Mouse (Mus musculus) MEL (cell line): ENCODE results near the gene Slc35b4. TPM values are rescaled to one million over a fixed set of nuclear protein-coding genes. Genes with fewer than 3 reads are reported as not detected.

Source experiments
- DNase-seq: peaks from one replicate; pipeline ENCODE4 v3.0.0; 2011; ENCODE audit warnings: low read depth, low spot score
- H3K27ac ChIP-seq: 2 replicates; pipeline ENCODE4 v1.5.1; 2012; ENCODE audit warnings: low read depth, mild to moderate bottlenecking, control low read depth, low read length, moderate library complexity; ENCODE audit not compliant: control insufficient read depth
- H3K27me3 ChIP-seq, 2 experiments: fragments of 150-350 bp in 1 of 2; sonication (generic) in 1 of 2; 2 replicates each; pipeline ENCODE4 v1.6.1; 2012; ENCODE audit warnings: low read length in 2 of 2, mild to moderate bottlenecking in 2 of 2, improper control_type of control experiment in 1 of 2, moderate library complexity in 1 of 2; ENCODE audit not compliant: insufficient read depth in 2 of 2, control insufficient read depth in 1 of 2
- H3K36me3 ChIP-seq, 2 experiments: 2 replicates each; pipeline ENCODE4 v1.6.1; 2012 to 2014; ENCODE audit warnings: low read length in 2 of 2, improper control_type of control experiment in 1 of 2, inconsistent platforms in 1 of 2, mild to moderate bottlenecking in 1 of 2; ENCODE audit not compliant: insufficient read depth in 2 of 2, control insufficient read depth in 1 of 2
- H3K4me1 ChIP-seq, 2 experiments: fragments of 150-350 bp in 1 of 2; sonication (generic) in 1 of 2; 2 replicates each; pipeline ENCODE4 v1.6.1; 2012; ENCODE audit warnings: low read length in 2 of 2, improper control_type of control experiment in 1 of 2, mild to moderate bottlenecking in 1 of 2; ENCODE audit not compliant: insufficient read depth in 2 of 2, control insufficient read depth in 1 of 2
- H3K4me3 ChIP-seq, 2 experiments: fragments of 150-350 bp in 1 of 2; sonication (generic) in 1 of 2; 2 replicates each; pipeline ENCODE4 v1.5.1; 2012; ENCODE audit warnings: low read depth in 2 of 2, low read length in 2 of 2, mild to moderate bottlenecking in 2 of 2, moderate library complexity in 2 of 2, control low read depth in 1 of 2, improper control_type of control experiment in 1 of 2; ENCODE audit not compliant: control insufficient read depth in 1 of 2, insufficient read depth in 1 of 2
- H3K79me2 ChIP-seq: 2 replicates; pipeline ENCODE4 v1.6.1; 2012; ENCODE audit warnings: mild to moderate bottlenecking, low read length, moderate library complexity; ENCODE audit not compliant: control insufficient read depth, poor library complexity, insufficient read depth
- H3K9ac ChIP-seq: 2 replicates; pipeline ENCODE4 v1.6.1; 2012; ENCODE audit warnings: low read depth, mild to moderate bottlenecking, control low read depth, low read length, moderate library complexity; ENCODE audit not compliant: control insufficient read depth, poor library complexity, severe bottlenecking
- H3K9me3 ChIP-seq: fragments of 150-350 bp; sonication (generic); replicated peaks from 2 replicates; pipeline ENCODE4 v1.6.1; 2012; ENCODE audit warnings: mild to moderate bottlenecking, low read length, improper control_type of control experiment, moderate library complexity; ENCODE audit not compliant: insufficient read depth
- BHLHE40 ChIP-seq: IDR thresholded peaks from 2 replicates; pipeline ENCODE4 v1.6.1; 2012; ENCODE audit warnings: low read depth, mild to moderate bottlenecking, inconsistent platforms, low read length, improper control_type of control experiment, borderline replicate concordance
- CHD2 ChIP-seq: IDR thresholded peaks from 2 replicates; pipeline ENCODE4 v1.6.1; 2011; ENCODE audit warnings: low read length, improper control_type of control experiment
- CTCF ChIP-seq, 3 experiments: IDR thresholded peaks in 2 of 3; conservative IDR thresholded peaks in 1 of 3; 2 replicates each; pipeline ENCODE4 v1.5.1; 2011 to 2012; ENCODE audit warnings: low read length in 3 of 3, low read depth in 2 of 3, mild to moderate bottlenecking in 2 of 3, improper control_type of control experiment in 1 of 3, inconsistent platforms in 1 of 3, mixed read lengths in 1 of 3, moderate library complexity in 1 of 3; ENCODE audit not compliant: control insufficient read depth in 1 of 3, insufficient read depth in 1 of 3, poor library complexity in 1 of 3, severe bottlenecking in 1 of 3
- ELF1 ChIP-seq: IDR thresholded peaks from 2 replicates; pipeline ENCODE4 v1.6.1; 2014; ENCODE audit warnings: low read depth, mild to moderate bottlenecking, inconsistent platforms, low read length, improper control_type of control experiment, moderate library complexity
- HCFC1 ChIP-seq: IDR thresholded peaks from 2 replicates; pipeline ENCODE4 v1.6.1; 2012; ENCODE audit warnings: low read depth, mild to moderate bottlenecking, inconsistent platforms, low read length, improper control_type of control experiment, moderate library complexity
- KAT2A ChIP-seq: conservative IDR thresholded peaks from 2 replicates; pipeline ENCODE4 v1.6.1; 2012; ENCODE audit warnings: low read depth, low read length, improper control_type of control experiment, inconsistent platforms
- MAX ChIP-seq: IDR thresholded peaks from 2 replicates; pipeline ENCODE4 v1.6.1; 2011; ENCODE audit warnings: low read length, improper control_type of control experiment
- MXI1 ChIP-seq: IDR thresholded peaks from 2 replicates; pipeline ENCODE4 v1.6.1; 2011; ENCODE audit warnings: mild to moderate bottlenecking, low read depth, low read length, improper control_type of control experiment
- NELFE ChIP-seq: IDR thresholded peaks from 2 replicates; pipeline ENCODE4 v1.6.1; 2011; ENCODE audit warnings: low read depth, low read length, improper control_type of control experiment
- NRF1 ChIP-seq: IDR thresholded peaks from 2 replicates; pipeline ENCODE4 v1.6.1; 2014; ENCODE audit warnings: low read depth, mild to moderate bottlenecking, inconsistent platforms, low read length, improper control_type of control experiment, moderate library complexity; ENCODE audit not compliant: poor library complexity, insufficient read depth, severe bottlenecking
- POLR2A ChIP-seq, 2 experiments: IDR thresholded peaks; 2 replicates each; pipeline ENCODE4 v1.6.1; 2011 to 2012; ENCODE audit warnings: low read length in 2 of 2, mild to moderate bottlenecking in 2 of 2, control low read depth in 1 of 2, improper control_type of control experiment in 1 of 2, low read depth in 1 of 2, moderate library complexity in 1 of 2; ENCODE audit not compliant: control insufficient read depth in 1 of 2, insufficient read depth in 1 of 2, poor library complexity in 1 of 2
- RAD21 ChIP-seq: IDR thresholded peaks from 2 replicates; pipeline ENCODE4 v1.6.1; 2011; ENCODE audit warnings: mild to moderate bottlenecking, low read depth, low read length, improper control_type of control experiment
- SIN3A ChIP-seq: IDR thresholded peaks from 2 replicates; pipeline ENCODE4 v1.6.1; 2012; ENCODE audit warnings: low read length, improper control_type of control experiment, inconsistent platforms
- SMC3 ChIP-seq: IDR thresholded peaks from 2 replicates; pipeline ENCODE4 v1.6.1; 2011; ENCODE audit warnings: low read depth, low read length, improper control_type of control experiment
- TBP ChIP-seq: IDR thresholded peaks from 2 replicates; pipeline ENCODE4 v1.8.0; 2011; ENCODE audit warnings: low read depth, low read length, improper control_type of control experiment
- UBTF ChIP-seq: IDR thresholded peaks from 2 replicates; pipeline ENCODE4 v1.6.1; 2012; ENCODE audit warnings: low read depth, mild to moderate bottlenecking, inconsistent platforms, low read length, improper control_type of control experiment, moderate library complexity, borderline replicate concordance; ENCODE audit not compliant: insufficient read depth
- ZC3H11A ChIP-seq: IDR thresholded peaks from 2 replicates; pipeline ENCODE4 v1.6.1; 2012; ENCODE audit warnings: low read depth, mild to moderate bottlenecking, inconsistent platforms, low read length, improper control_type of control experiment
- ZNF384 ChIP-seq: IDR thresholded peaks from 2 replicates; pipeline ENCODE4 v1.6.1; 2012; ENCODE audit warnings: low read depth, mild to moderate bottlenecking, inconsistent platforms, low read length, improper control_type of control experiment
- polyA plus RNA-seq, 2 experiments: library from polyadenylated mRNA; stranded (reverse) in 1 of 2; unstranded in 1 of 2; fragments of >175 nt in 1 of 2; fragments of >200 nt in 1 of 2; gene quantifications; 2 replicates each; pipeline versions ENCODE4 v1.2.1 to v1.2.4; 2012; ENCODE audit warnings: low replicate concordance in 2 of 2, low read depth in 1 of 2; ENCODE audit not compliant: insufficient read length in 2 of 2, insufficient read depth in 1 of 2, missing spikeins in 1 of 2
- total RNA-seq: library from RNA; depleted of rRNA; stranded (reverse); fragments of 300-350 nt; gene quantifications from 2 replicates; pipeline ENCODE4 v1.2.3, GENCODE M21; 2012; rRNA removed

Gene Slc35b4
- 5.4 and 6.1 TPM in 2 replicates for total RNA-seq
- 10 to 100 TPM in 1 of 2 experiments, not detected in 1; 10.7 TPM for polyA plus RNA-seq

- peaks cover 0 to 14% of the 10 kb centered on the region in 2 experiments; a peak in 2 of 4 replicates for H3K36me3 ChIP-seq
- no peaks in the 10 kb centered on the region for H3K27me3 ChIP-seq
- H3K4me3 ChIP-seq = peak within 1 kb of the TSS; percentile 59 to 92
- H3K27ac ChIP-seq = peak within 1 kb of the TSS; percentile 34; the same call in 1 of the 2 replicates
- TF ChIP-seq UBTF = no peak
- TF ChIP-seq KAT2A = peak; percentile 98
- peak; percentile 80 for TF ChIP-seq SIN3A
- peak; percentile 22; the same call in 1 of the 2 replicates for TF ChIP-seq BHLHE40
- peak; percentile 65; the same call in 1 of the 2 replicates for TF ChIP-seq NELFE
- TF ChIP-seq NRF1 = peak; percentile 50; the same call in 1 of the 2 replicates
- no peak for TF ChIP-seq MAX
- peak; percentile 100 for TF ChIP-seq CHD2
- TF ChIP-seq MXI1 = peak; percentile 70
- peak in 1 of 2 experiments; percentile 75; a peak in 3 of 4 replicates for TF ChIP-seq POLR2A (IDR thresholded peaks at IDR 0.05; ENCODE audit: control insufficient read depth in 1 of 2, insufficient read depth in 1 of 2, low read depth in 1 of 2, low read length in 2 of 2, poor library complexity in 1 of 2)
- no peak for TF ChIP-seq TBP
- TF ChIP-seq HCFC1 = peak; percentile 99
- peak; percentile 68 for TF ChIP-seq ELF1
- peak; percentile 99 for TF ChIP-seq ZNF384
- peaks cover 7% of the 10 kb centered on the region; the same call in 1 of the 2 replicates for H3K79me2 ChIP-seq
- H3K4me1 ChIP-seq = peaks cover 5 to 24% of the 10 kb centered on the region in 2 experiments
- DNase-seq = peak; percentile 98
- H3K9me3 ChIP-seq = no peaks in the 10 kb centered on the region
- peak within 1 kb of the TSS; percentile 88 for H3K9ac ChIP-seq
Measured at GRCm38 (mm10) chr6:34176864-34177247, at the start of gene Slc35b4. Gene Slc35b4, minus strand, starts transcription at chr6:34177111.

- Histone ChIP-seq H3K27ac (no peak overlapping the region), H3K9me3 (no peaks in the 10 kb centered on the region), H3K4me3 (no peak overlapping the region), H3K36me3 (no peaks in the 10 kb centered on the region), H3K4me1 (no peaks in the 10 kb centered on the region), H3K79me2 (no peaks in the 10 kb centered on the region), H3K9ac (no peak overlapping the region), H3K27me3 (peaks cover 0 to 3% of the 10 kb centered on the region in 2 experiments; a peak in 3 of 4 replicates)
- peak; percentile 24 for TF ChIP-seq RAD21
- no peak for TF ChIP-seq ZC3H11A
- TF ChIP-seq SMC3 = 0 out of 2 replicates have a peak, but pooled peaks have one; percentile 22
- TF ChIP-seq CTCF (IDR thresholded peaks at IDR 0.05 in 2 of 3, conservative IDR thresholded peaks at IDR 0.05 in 1 of 3; ENCODE audit: control insufficient read depth in 1 of 3, insufficient read depth in 1 of 3, low read depth in 2 of 3, low read length in 3 of 3, poor library complexity in 1 of 3, severe bottlenecking in 1 of 3) = peak; percentile 52 to 71 (median 57)
- peak; percentile 35 for DNase-seq
Measured at GRCm38 (mm10) chr6:34225004-34225599, 48.2 kb upstream of the Slc35b4 start.
